Mouse (Mus musculus): ENCODE data around the gene Cenpp. TPM values are rescaled to one million over a fixed set of nuclear protein-coding genes. Genes with fewer than 3 reads are reported as not detected.
"Not testable (repeated sequence)": the region's sequence is repeated elsewhere in the genome, so short reads cannot be mapped to it uniquely, and the experiment has no call there.

Cenpp gene
- polyA plus RNA-seq, 1 experiment: 0.29 TPM

- Histone ChIP-seq H3K27me3 (ENCODE audit: control insufficient read depth, insufficient read depth, low read length) (no peaks in the 10 kb centered on the region), H3K4me1 (ENCODE audit: control insufficient read depth, insufficient read depth, insufficient read length) (no peaks in the 10 kb centered on the region), H3K27ac (ENCODE audit: insufficient read depth, low read length) (no peak overlapping the region), H3K36me3 (ENCODE audit: control insufficient read depth, insufficient read depth, low read length) (no peaks in the 10 kb centered on the region), H3K4me3 (ENCODE audit: extremely low read depth, insufficient read depth, insufficient read length) (no peak overlapping the region)
- TF ChIP-seq POLR2A (IDR thresholded peaks at IDR 0.05; ENCODE audit: low read depth, low read length) (no peak), CTCF (IDR thresholded peaks at IDR 0.05; ENCODE audit: extremely low read depth, insufficient read depth, insufficient read length, insufficient replicate concordance) (no peak)
- DNase-seq (ENCODE audit: low read depth in 1 of 2, low spot score in 2 of 2): no peak
- 89% methylated on average over 4 of the region's 4 CpGs for whole genome bisulfite sequencing
Measured at GRCm38 (mm10) chr13:49608589-49609322, 43.8 kb downstream of the Cenpp start.

GRCm38 (mm10) chr13:49607714-49608113, 44.9 kb downstream of the Cenpp start, which contains the start of gene Ogn:
TSS of gene Ogn (plus strand) at chr13:49608046.
- no peaks in the 10 kb centered on the region for H3K4me1 ChIP-seq (ENCODE audit: control insufficient read depth, insufficient read depth, insufficient read length)
- H3K27ac ChIP-seq (ENCODE audit: insufficient read depth, low read length): no peak within 1 kb of the TSS
- H3K4me3 ChIP-seq (ENCODE audit: extremely low read depth, insufficient read depth, insufficient read length): no peak within 1 kb of the TSS
- no peaks in the 10 kb centered on the region for H3K36me3 ChIP-seq (ENCODE audit: control insufficient read depth, insufficient read depth, low read length)
- no peak for TF ChIP-seq CTCF (IDR thresholded peaks at IDR 0.05; ENCODE audit: extremely low read depth, insufficient read depth, insufficient read length, insufficient replicate concordance)
- no peak for TF ChIP-seq POLR2A (IDR thresholded peaks at IDR 0.05; ENCODE audit: low read depth, low read length)
- WGBS: 91% methylated on average over 4 of the region's 4 CpGs
- H3K27me3 ChIP-seq (ENCODE audit: control insufficient read depth, insufficient read depth, low read length): no peaks in the 10 kb centered on the region
- DNase-seq (ENCODE audit: low read depth in 1 of 2, low spot score in 2 of 2): no peak

GRCm38 (mm10) chr13:49603603-49604002, 49.0 kb downstream of the Cenpp start:
- Histone ChIP-seq H3K4me1 (ENCODE audit: control insufficient read depth, insufficient read depth, insufficient read length) (no peaks in the 10 kb centered on the region), H3K36me3 (ENCODE audit: control insufficient read depth, insufficient read depth, low read length) (no peaks in the 10 kb centered on the region), H3K27ac (ENCODE audit: insufficient read depth, low read length) (no peak overlapping the region), H3K27me3 (ENCODE audit: control insufficient read depth, insufficient read depth, low read length) (no peaks in the 10 kb centered on the region), H3K4me3 (ENCODE audit: extremely low read depth, insufficient read depth, insufficient read length) (no peak overlapping the region)
- TF ChIP-seq POLR2A (IDR thresholded peaks at IDR 0.05; ENCODE audit: low read depth, low read length): no peak
- DNase-seq (ENCODE audit: low read depth in 1 of 2, low spot score in 2 of 2): no peak

- not testable (repeated sequence) for H3K4me3 ChIP-seq (ENCODE audit: extremely low read depth, insufficient read depth, insufficient read length); H3K36me3 ChIP-seq (ENCODE audit: control insufficient read depth, insufficient read depth, low read length); DNase-seq (ENCODE audit: low read depth in 1 of 2, low spot score in 2 of 2); H3K27me3 ChIP-seq (ENCODE audit: control insufficient read depth, insufficient read depth, low read length); H3K27ac ChIP-seq (ENCODE audit: insufficient read depth, low read length); H3K4me1 ChIP-seq (ENCODE audit: control insufficient read depth, insufficient read depth, insufficient read length)
- 88% methylated on average over 2 of the region's 2 CpGs for WGBS
Measured at GRCm38 (mm10) chr13:49602541-49602940, 50.0 kb downstream of the Cenpp start.

- WGBS: 92% methylated on average over 6 of the region's 6 CpGs
- Histone ChIP-seq H3K4me1 (ENCODE audit: control insufficient read depth, insufficient read depth, insufficient read length) (no peaks in the 10 kb centered on the region), H3K27me3 (ENCODE audit: control insufficient read depth, insufficient read depth, low read length) (no peaks in the 10 kb centered on the region), H3K36me3 (ENCODE audit: control insufficient read depth, insufficient read depth, low read length) (no peaks in the 10 kb centered on the region), H3K27ac (ENCODE audit: insufficient read depth, low read length) (no peak overlapping the region), H3K4me3 (ENCODE audit: extremely low read depth, insufficient read depth, insufficient read length) (no peak overlapping the region)
- DNase-seq (ENCODE audit: low read depth in 1 of 2, low spot score in 2 of 2): no peak
- no peak for TF ChIP-seq POLR2A (IDR thresholded peaks at IDR 0.05; ENCODE audit: low read depth, low read length)
- no peak for TF ChIP-seq CTCF (IDR thresholded peaks at IDR 0.05; ENCODE audit: extremely low read depth, insufficient read depth, insufficient read length, insufficient replicate concordance)
Measured at GRCm38 (mm10) chr13:49586062-49586461, 66.5 kb downstream of the Cenpp start.

- no peaks in the 10 kb centered on the region for H3K4me1 ChIP-seq (ENCODE audit: control insufficient read depth, insufficient read depth, insufficient read length)
- no peak for DNase-seq (ENCODE audit: low read depth in 1 of 2, low spot score in 2 of 2)
- no peaks in the 10 kb centered on the region for H3K36me3 ChIP-seq (ENCODE audit: control insufficient read depth, insufficient read depth, low read length)
- WGBS: 79% methylated on average over 8 of the region's 8 CpGs
- no peaks in the 10 kb centered on the region for H3K27me3 ChIP-seq (ENCODE audit: control insufficient read depth, insufficient read depth, low read length)
- no peak overlapping the region for H3K27ac ChIP-seq (ENCODE audit: insufficient read depth, low read length)
- H3K4me3 ChIP-seq (ENCODE audit: extremely low read depth, insufficient read depth, insufficient read length): no peak overlapping the region
- TF ChIP-seq CTCF (IDR thresholded peaks at IDR 0.05; ENCODE audit: extremely low read depth, insufficient read depth, insufficient read length, insufficient replicate concordance) (no peak), POLR2A (IDR thresholded peaks at IDR 0.05; ENCODE audit: low read depth, low read length) (no peak)
Measured at GRCm38 (mm10) chr13:49584307-49585005, 68.1 kb downstream of the Cenpp start.

- Histone ChIP-seq H3K27me3 (ENCODE audit: control insufficient read depth, insufficient read depth, low read length) (no peaks in the 10 kb centered on the region), H3K36me3 (ENCODE audit: control insufficient read depth, insufficient read depth, low read length) (no peaks in the 10 kb centered on the region), H3K27ac (ENCODE audit: insufficient read depth, low read length) (no peak overlapping the region), H3K4me3 (ENCODE audit: extremely low read depth, insufficient read depth, insufficient read length) (no peak overlapping the region), H3K4me1 (ENCODE audit: control insufficient read depth, insufficient read depth, insufficient read length) (no peaks in the 10 kb centered on the region)
- TF ChIP-seq CTCF (IDR thresholded peaks at IDR 0.05; ENCODE audit: extremely low read depth, insufficient read depth, insufficient read length, insufficient replicate concordance): no peak
- TF ChIP-seq POLR2A (IDR thresholded peaks at IDR 0.05; ENCODE audit: low read depth, low read length): no peak
- no peak for DNase-seq (ENCODE audit: low read depth in 1 of 2, low spot score in 2 of 2)
Measured at GRCm38 (mm10) chr13:49583859-49584258, 68.7 kb downstream of the Cenpp start.

All from spleen, adult 2 months (tissue).